Mouse (Mus musculus) thymus, postnatal 14 days (tissue): ENCODE measurements around the gene Blvrb.

Source experiments
- DNase-seq: peaks from one replicate; pipeline ENCODE4 v3.0.0; 2021

Gene Blvrb

GRCm38 (mm10) chr7:27447419-27448286 is at the start of gene Blvrb, which contains the start of gene Sptbn4:
Gene Blvrb (plus strand): TSS chr7:27447978.
Gene Sptbn4 (minus strand): TSS chr7:27447686.
- peak; percentile 98 for DNase-seq

DNA sequence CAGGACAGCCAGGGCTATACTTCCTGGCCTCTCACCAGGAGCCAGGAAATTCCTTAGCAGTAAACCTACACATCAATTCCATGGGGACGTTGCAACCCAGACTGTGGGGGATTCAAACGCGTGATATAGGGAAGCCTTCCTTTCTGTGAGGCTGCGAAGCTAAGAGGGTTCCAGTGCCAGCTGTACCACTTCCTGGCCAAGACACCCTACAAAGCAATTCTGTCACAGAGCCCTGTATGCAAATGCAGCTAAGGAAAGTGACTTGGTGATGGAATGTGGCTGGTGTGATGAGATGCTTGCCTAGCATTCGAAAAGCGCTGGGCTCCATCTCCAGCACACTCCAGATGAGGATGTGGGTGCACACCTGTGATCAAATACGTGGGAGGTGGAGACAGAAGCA is 47.2 kb upstream of the Blvrb start:
- DNase-seq, result no peak

DNA sequence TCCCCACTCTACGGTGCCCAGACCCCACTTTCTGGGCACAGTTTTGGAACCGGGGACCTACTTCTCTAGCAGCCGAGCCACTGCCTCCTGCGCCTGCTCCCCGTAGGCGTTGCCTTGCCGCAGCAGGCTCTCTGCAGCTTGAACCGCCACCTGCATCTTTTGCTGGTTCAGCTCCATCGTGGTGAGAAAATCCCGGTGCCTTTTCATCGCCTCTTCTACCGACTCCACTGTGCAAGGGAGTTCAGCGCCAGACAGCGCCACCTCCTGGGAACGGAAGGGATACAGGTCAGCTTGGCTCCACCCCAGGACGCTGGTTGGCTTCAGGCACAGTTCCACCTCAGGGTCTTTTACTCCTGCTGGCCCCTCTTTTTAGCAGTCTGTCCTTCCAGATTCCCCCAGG is 45.1 kb upstream of the Blvrb start:
- peak; percentile 59 for DNase-seq

DNA sequence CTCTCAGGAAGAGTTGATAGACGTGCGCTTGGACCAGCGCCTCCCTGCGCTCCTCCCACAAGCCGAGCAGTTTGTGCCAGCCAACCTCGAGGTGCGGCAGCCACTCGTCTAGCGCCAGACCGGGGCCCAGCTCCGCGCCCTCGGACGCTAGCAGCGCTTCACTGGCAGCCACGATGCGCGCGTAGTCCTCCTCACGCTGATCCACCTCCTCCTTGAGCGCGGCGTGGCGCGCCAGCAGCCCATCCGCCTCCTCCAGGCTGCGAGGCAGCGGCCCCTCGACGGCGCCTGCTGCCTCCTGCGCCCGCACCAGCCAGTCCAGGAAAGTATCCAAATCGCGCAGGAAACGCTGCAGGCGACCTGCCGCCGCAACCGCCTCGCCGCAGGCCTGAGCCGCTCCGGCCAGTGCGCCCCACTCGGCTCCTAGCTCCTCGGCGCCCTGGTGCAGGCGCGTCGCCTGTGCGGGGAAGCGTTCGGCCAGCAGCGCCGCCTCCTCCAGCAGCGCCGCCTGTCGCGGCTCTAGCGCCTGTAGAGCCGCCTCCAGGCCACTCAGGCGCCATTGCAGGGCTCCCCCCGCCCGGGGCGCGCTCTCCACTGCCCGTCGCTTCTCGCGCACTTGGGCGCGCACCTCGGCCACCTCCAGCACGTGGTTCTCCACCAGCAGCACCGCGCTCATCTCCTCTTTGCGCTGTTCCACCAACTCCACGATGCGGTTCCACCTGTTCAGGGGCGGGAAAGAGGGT is 43.4 kb upstream of the Blvrb start:
- DNase-seq, result no peak

DNA sequence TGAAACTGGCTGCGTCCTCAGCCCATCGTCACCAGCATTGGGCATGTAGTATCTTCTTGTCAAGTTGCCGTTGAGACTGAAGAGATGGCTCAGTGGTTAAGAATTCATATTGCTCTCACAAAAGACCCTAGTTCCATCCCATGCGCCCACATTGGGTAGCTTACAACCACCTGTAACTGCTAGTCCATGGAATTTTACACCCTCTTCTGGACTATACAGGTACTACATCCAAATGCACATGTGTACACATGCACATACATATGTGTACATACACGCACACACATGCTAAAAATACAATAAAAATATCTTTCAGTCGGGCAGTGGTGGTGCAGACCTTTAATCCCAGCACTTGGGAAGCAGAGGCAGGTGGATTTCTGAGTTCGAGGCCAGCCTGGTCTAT is 41.3 kb upstream of the Blvrb start:
- DNase-seq, result no peak

DNA sequence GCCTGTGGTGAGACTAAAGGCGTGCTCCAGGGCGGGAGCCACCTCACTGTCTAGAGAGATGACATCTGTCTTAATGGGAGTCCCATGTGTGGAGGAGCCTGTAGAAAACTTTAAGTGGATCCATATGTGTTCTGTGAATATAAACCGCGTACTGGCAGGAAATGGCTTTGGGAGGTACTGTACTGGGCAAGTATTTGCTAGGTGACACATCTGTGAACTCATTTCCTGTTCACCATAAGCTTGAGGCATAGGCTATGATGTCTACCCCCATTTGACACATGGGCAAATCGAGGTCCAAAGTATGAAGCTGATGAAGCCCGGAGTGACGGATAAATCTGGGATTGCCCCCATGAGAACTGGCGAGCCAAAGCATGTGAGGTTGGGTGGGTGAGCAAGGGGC is 40.0 kb upstream of the Blvrb start:
- DNase-seq, result no peak

DNA sequence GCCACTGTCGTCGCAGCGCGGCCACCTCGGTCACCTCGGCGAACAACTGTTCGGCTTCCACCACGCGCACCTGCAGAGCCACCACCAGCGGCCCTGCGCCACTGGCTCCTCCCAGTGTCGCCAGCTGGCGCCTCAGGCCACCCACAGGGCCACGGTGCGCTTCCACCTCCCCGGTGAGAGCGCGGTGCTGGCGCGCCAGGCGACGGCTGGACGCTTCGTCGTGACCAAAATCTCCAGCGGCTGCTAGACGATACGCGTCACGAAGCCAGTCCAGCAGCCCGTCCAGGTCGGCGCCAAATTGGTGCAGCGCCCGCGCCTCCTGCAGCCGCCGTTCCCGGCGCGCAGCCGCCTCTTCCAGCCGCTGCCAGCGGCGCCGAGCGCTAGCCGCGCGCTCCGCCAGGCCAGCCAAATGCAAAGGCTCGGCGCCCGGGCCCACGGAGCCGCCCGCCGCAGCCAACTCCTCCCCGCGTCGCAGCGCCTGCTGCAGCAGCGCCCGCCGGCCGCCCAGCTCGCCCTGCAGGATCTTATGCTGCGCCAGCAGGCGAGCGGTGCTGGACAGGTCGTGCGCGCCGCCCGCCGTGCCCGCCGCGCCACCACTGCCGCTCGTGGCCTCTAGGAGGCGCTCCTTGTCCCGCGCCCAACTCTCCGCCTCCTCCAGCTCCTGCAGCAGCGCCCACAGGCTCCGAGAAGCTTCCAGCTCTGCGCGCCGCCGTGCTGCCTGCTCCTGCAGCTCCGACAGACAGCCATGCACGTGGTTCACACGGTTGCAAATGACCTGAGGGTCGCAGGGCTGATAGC is 39.2 kb upstream of the Blvrb start:
- peak; percentile 58 for DNase-seq

DNA sequence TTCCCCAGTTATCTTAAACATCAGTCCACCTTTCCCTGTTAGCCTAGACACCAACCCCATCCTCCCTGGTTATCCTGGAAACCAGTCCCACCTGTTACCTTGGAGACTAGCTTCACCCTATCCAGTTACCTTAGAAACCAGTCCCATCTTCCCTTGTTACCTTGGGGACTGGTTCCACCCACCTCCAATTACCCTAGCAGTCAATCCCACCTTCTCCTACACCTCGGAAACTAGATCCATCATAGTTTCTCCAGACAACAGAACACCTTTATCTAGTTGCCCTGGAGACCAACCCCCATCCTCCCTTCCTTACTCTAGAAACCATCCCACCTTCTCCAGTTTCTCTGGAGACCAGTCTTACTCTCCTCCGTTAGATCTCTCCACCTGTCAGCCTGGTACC is 30.6 kb upstream of the Blvrb start:
- no peak for DNase-seq

DNA sequence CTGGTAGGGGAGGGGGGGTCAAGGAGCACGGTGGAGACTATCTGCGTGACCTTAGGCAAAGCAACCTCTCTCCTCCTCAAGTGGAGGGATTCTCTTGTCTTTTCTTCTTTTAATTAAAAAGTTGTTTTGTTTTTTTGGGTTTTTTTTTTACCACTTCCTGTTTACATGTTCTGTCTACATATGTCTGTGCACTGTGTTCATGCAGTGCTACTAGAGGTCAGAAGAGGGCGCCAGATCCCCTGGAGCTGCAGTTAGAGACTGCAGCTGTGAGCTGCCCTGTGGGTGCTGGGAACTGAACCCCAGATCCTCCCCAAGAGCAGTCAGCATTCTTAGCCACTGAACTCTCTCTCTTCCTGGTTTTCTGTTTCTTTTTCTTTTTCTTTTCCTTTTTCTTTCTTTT is 28.7 kb upstream of the Blvrb start:
- no peak for DNase-seq

DNA sequence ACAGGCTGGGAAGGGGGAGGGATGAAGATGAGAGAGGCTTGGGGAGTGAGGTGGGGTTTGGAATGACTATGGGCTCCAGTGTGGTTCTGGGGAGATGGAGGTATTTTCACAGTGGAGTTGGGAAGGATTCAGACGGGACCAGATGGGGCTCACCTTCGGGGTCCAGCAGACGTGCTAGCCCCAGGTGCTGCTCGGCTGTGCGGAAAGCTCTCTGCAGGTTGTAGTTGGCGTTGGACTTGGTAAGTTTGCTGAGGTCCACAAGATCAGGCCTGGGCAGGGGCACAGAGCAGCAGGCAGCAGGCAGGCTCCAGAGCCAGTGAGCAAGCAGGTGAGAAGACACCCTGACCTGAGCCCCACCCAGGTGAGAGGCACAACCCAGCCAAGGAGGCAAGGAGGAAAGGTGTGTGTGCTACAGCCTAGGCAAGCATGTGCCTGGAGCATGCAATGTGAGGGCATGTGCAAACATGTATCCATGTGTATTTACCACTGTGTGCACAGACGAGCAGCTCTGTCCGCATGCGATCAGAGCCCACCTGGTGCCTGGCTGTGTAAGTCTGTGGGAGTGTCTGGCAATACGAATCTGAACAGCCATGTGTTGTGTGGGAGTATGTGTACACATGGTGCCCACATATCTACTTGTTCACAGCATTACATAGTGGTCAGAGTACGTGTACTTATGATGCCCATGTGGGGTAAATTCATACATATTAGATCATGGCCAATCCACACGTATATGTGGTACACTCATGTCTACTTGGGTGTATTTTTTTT is 24.0 kb upstream of the Blvrb start:
- DNase-seq, result no peak

GRCm38 (mm10) chr7:27427387-27427786 is 20.4 kb upstream of the Blvrb start:
- no peak for DNase-seq

DNA sequence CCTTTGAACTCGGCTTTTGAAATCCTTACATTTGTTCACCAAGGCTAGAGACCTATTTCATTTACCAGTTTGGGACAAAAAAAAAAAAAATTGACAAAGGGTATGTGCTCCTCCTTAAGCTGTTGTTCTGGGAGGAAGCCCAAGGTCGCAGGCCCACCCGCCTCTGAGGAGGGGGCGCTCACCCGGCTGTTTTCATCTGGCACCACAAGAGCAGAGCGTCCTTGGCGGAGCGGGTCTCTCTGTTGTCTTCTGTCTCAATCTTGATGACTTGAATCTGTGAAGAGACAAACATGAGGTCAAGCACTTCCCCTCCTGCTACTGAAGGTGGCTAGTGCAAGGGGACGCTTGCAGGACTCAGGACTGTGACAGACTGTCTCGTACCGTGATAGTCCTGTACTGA is 19.8 kb upstream of the Blvrb start:
- no peak for DNase-seq

DNA sequence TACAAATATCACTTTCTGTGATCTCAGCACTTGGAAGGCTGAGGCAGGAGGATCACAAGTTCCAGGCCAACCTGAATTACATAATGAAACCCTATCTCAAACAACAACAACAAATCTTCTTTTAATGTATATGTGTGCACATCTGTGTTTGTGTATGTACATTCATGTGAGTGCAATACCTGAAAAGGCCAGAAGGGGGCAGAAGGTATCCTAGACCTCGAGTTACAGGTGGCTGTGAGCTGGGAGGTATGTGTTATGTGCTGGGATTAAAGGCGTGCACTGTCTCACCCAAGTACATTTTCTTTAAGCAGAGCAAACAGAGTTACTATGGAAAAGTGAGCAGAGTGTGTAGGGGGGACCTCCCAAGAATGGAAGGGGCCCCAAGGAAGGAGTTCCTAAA is 18.6 kb upstream of the Blvrb start:
- DNase-seq, result no peak

- DNase-seq, result no peak
Observed at GRCm38 (mm10) chr7:27433349-27433748, 14.4 kb upstream of the Blvrb start.

GRCm38 (mm10) chr7:27433794-27434193 is 14.0 kb upstream of the Blvrb start:
- DNase-seq, result no peak

GRCm38 (mm10) chr7:27437544-27437943 is 10.2 kb upstream of the Blvrb start:
- peak; percentile 55 for DNase-seq

DNA sequence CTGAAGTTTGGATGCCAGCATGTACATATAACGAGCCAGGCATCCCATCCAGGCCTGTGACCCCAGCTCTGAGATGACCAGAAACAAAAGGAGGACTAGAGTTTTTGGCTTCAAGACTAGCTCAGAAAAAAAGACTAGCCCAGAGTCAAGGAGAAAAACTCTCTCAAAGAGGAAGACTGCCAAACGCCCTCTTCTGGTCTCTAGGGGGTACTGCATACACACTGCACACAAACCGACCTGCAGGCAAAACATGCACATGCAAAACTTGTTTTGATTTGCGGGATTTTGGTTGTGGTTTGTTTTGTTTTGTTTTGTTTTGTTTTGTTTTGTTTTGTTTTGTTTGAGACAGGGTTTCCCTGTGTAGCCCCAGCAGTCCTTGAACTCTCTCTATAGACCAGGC is 7.8 kb upstream of the Blvrb start:
- no peak for DNase-seq

DNA sequence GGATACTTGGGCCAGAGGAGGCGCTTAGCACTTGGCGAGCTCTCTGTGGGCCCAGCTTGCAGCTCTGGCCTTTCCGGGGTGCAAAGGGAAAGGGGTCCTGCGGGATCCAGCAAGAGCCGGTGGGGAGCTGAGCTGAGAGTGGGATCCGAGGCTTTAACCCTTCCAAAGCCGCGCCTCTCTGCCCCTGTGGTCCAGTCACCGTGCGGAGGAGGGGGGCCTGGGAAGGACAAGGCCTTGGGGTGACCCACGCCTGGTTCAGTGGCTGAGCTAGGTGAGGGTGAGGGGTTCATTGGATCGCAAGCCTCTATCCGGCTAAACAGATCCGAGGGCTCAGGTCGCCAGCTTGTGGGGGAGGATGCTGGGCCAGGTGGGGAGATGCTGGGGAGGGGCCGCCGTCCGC is 1.7 kb upstream of the Blvrb start:
- DNase-seq, result peak; percentile 13

- peak; percentile 23 for DNase-seq
Observed at GRCm38 (mm10) chr7:27446521-27447418, 1.0 kb upstream of the Blvrb start.

DNA sequence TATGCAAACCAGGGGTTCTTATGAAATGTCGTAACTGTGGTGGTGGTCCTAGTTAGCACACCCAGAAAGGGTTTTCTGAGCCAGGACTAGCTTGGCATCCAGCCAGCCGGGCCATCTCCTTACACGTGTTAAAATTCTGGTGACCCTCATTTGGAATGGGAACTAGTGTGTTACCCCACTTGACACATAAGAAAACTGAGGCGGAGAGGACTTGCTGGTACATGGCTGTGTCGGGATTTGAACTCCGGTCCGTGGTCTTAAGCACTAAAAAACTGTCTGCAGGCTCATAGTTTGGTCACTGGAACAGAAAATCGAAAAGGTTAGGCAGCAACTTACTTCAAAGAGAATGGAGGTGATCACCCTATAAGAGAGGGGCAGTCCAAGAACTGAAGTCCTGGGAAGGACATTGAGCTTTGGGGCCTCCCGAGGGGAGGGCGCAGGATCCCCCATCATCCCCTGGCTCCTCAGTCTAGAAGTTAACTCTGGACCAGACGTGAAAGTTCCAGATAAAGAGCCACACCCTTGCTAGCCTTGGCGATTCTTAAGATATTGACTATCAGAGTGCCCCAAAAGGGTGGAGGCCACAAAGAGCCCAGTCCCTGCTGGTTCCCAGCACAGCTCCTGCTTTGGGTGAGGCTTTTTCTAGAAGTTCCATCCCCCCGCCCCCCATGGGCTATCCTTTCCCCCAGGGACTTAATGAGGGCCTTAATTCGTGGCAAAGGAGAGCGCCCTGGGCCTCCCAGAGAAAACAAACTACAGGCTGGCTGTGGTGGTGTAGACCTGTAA is 836 bp downstream of the Blvrb start:
- DNase-seq, result no peak
